30 mouse cellular contexts compared by ENCODE assay signal in the genomic region with DNA sequence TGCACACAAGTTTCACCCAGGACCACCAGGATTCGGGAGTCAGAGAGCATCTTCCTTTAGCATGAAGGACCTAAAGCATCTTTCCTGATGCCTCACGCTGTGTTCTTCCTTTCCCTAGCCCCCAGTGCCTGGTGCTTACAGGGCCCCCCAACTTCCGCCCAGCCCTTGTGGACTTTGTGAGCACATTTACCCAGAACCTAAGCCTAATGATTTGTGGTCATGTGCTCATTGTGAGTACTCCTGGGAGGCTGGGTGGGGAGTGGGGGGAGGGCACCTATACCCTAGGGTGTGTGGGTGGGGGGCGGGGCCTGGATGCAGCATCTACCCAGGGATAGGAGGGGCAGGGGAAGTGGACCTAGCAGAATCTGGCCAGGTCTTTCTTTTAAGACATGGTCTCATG. TPM values are rescaled to one million over a fixed set of nuclear protein-coding genes. Genes with fewer than 3 reads are reported as not detected.
DNase-seq lines count a peak whose midpoint lies in the region; ATAC-seq and TF ChIP-seq lines count a peak whose summit lies in the region.
"Had no signal": no experiment of that assay in that cellular context is flagged by ENCODE, and none has a peak within 500 bp of the region (broad histone marks: within the 10 kb centered on the region; RNA-seq: fewer than 3 reads in every experiment).

No protein-coding gene starts in this region.

- peaks cover 36% of the 10 kb centered on the region; the same call in 1 of the 2 replicates for H3K4me1 ChIP-seq in spleen, adult 2 months (ENCODE audit: control insufficient read depth, insufficient read depth, insufficient read length)
- H3K4me1 ChIP-seq in intestine, embryonic 16.5 days (ENCODE audit: control insufficient read depth, insufficient read depth, low read length) = 0 out of 2 replicates have a peak, but pooled peaks cover 3% of the 10 kb centered on the region
- no peaks in the 10 kb centered on the region for H3K4me1 ChIP-seq in stomach, postnatal 0 days (replicated peaks; ENCODE audit: control insufficient read depth, insufficient read depth)
- H3K4me1 ChIP-seq in lung, postnatal 0 days (ENCODE audit: insufficient read depth, low read depth, low read length) = no peaks in the 10 kb centered on the region
- H3K4me1 ChIP-seq: embryonic facial prominence, embryonic 10.5 days; embryonic facial prominence, embryonic 13.5 days; forebrain, embryonic 12.5 days; forebrain, embryonic 15.5 days; hindbrain, embryonic 12.5 days; hindbrain, embryonic 15.5 days had no signal

- H3K36me3 ChIP-seq in spleen, adult 2 months (ENCODE audit: control insufficient read depth, insufficient read depth, low read length) = no peaks in the 10 kb centered on the region
- no peaks in the 10 kb centered on the region for H3K36me3 ChIP-seq in intestine, embryonic 16.5 days (ENCODE audit: control insufficient read depth, insufficient read depth, low read length)
- no peaks in the 10 kb centered on the region for H3K36me3 ChIP-seq in stomach, postnatal 0 days (ENCODE audit: control insufficient read depth, insufficient read depth, low read length)
- H3K36me3 ChIP-seq in lung, postnatal 0 days (ENCODE audit: insufficient read depth, low read length) = no peaks in the 10 kb centered on the region
- H3K36me3 ChIP-seq: embryonic facial prominence, embryonic 10.5 days; embryonic facial prominence, embryonic 13.5 days; forebrain, embryonic 12.5 days; forebrain, embryonic 15.5 days; heart, embryonic 10.5 days; heart, embryonic 13.5 days; hindbrain, embryonic 12.5 days; hindbrain, embryonic 15.5 days had no signal

- WGBS in spleen, adult 2 months = 87% methylated on average over 4 of the region's 4 CpGs
- WGBS in intestine, embryonic 16.5 days = 92% methylated on average over 4 of the region's 4 CpGs
- 88% methylated on average over 4 of the region's 4 CpGs for WGBS in stomach, postnatal 0 days
- 78% methylated on average over 4 of the region's 4 CpGs for WGBS in lung, postnatal 0 days

- no peak for TF ChIP-seq EP300 in stomach, postnatal 0 days (optimal IDR thresholded peaks at IDR 0.05)
- TF ChIP-seq EP300 in lung, postnatal 0 days (IDR thresholded peaks at IDR 0.05) = no peak

- no peaks in the 10 kb centered on the region for H3K9me3 ChIP-seq in intestine, embryonic 16.5 days (ENCODE audit: control insufficient read depth, low read length)
- H3K9me3 ChIP-seq in stomach, postnatal 0 days (ENCODE audit: control insufficient read depth, low read length) = no peaks in the 10 kb centered on the region
- no peaks in the 10 kb centered on the region for H3K9me3 ChIP-seq in lung, postnatal 0 days (ENCODE audit: low read length)
- H3K9me3 ChIP-seq: embryonic facial prominence, embryonic 10.5 days; embryonic facial prominence, embryonic 13.5 days; forebrain, embryonic 12.5 days; forebrain, embryonic 15.5 days; heart, embryonic 10.5 days; heart, embryonic 13.5 days; hindbrain, embryonic 12.5 days; hindbrain, embryonic 15.5 days had no signal

- H3K4me2 ChIP-seq in intestine, embryonic 16.5 days (ENCODE audit: low read depth, low read length) = no peak overlapping the region
- no peak overlapping the region for H3K4me2 ChIP-seq in stomach, postnatal 0 days (replicated peaks; ENCODE audit: low read depth)
- no peak overlapping the region for H3K4me2 ChIP-seq in lung, postnatal 0 days (replicated peaks; ENCODE audit: low read depth, low read length)
- H3K4me2 ChIP-seq: embryonic facial prominence, embryonic 13.5 days; forebrain, embryonic 12.5 days; forebrain, embryonic 15.5 days; heart, embryonic 13.5 days; hindbrain, embryonic 12.5 days; hindbrain, embryonic 15.5 days had no signal

- no peak overlapping the region for H3K9ac ChIP-seq in intestine, embryonic 16.5 days (ENCODE audit: low read depth, low read length)
- no peak overlapping the region for H3K9ac ChIP-seq in stomach, postnatal 0 days (ENCODE audit: low read length)
- H3K9ac ChIP-seq in lung, postnatal 0 days (replicated peaks; ENCODE audit: low read depth) = no peak overlapping the region
- H3K9ac ChIP-seq: embryonic facial prominence, embryonic 13.5 days; forebrain, embryonic 12.5 days; forebrain, embryonic 15.5 days; heart, embryonic 13.5 days; hindbrain, embryonic 12.5 days; hindbrain, embryonic 15.5 days had no signal

- H3K4me3 ChIP-seq in spleen, adult 2 months (ENCODE audit: extremely low read depth, insufficient read depth, insufficient read length) = no peak overlapping the region
- no peak overlapping the region for H3K4me3 ChIP-seq in intestine, embryonic 16.5 days (ENCODE audit: low read length)
- H3K4me3 ChIP-seq in stomach, postnatal 0 days (ENCODE audit: low read depth, low read length) = no peak overlapping the region
- H3K4me3 ChIP-seq in lung, postnatal 0 days (ENCODE audit: low read depth, low read length) = no peak overlapping the region
- H3K4me3 ChIP-seq: embryonic facial prominence, embryonic 10.5 days; embryonic facial prominence, embryonic 13.5 days; erythroblast, embryonic 14.5 days; forebrain, embryonic 12.5 days; forebrain, embryonic 15.5 days; heart, adult 2 months; heart, embryonic 10.5 days; heart, embryonic 13.5 days; hindbrain, embryonic 12.5 days; hindbrain, embryonic 15.5 days had no signal

- H3K27me3 ChIP-seq in spleen, adult 2 months (ENCODE audit: control insufficient read depth, insufficient read depth, low read length) = no peaks in the 10 kb centered on the region
- no peaks in the 10 kb centered on the region for H3K27me3 ChIP-seq in intestine, embryonic 16.5 days (replicated peaks; ENCODE audit: control insufficient read depth, insufficient read depth, low read length)
- no peaks in the 10 kb centered on the region for H3K27me3 ChIP-seq in stomach, postnatal 0 days (ENCODE audit: control insufficient read depth, insufficient read depth, low read length)
- H3K27me3 ChIP-seq in lung, postnatal 0 days (replicated peaks; ENCODE audit: insufficient read depth, low read length) = no peaks in the 10 kb centered on the region
- H3K27me3 ChIP-seq: embryonic facial prominence, embryonic 13.5 days; forebrain, embryonic 12.5 days; forebrain, embryonic 15.5 days; hindbrain, embryonic 12.5 days; hindbrain, embryonic 15.5 days had no signal

- no peak for DNase-seq in spleen, adult 2 months (ENCODE audit: low read depth in 1 of 2, low spot score in 2 of 2)
- no peak for DNase-seq in spleen, adult 18-20 months
- DNase-seq in stomach, postnatal 0 days (ENCODE audit: low spot score) = peak; percentile 57
- no peak for DNase-seq in lung, postnatal 10 days
- DNase-seq in lung, postnatal 0 days (ENCODE audit: low spot score) = no peak
- DNase-seq: adrenal gland, adult 8-10 months; adrenal gland, postnatal 25 days; cerebellum, adult 11-12 months; cerebellum, adult 8-10 months; cerebellum, postnatal 10 days; cerebellum, postnatal 36 days; embryo, embryonic 11 days; gastrocnemius, postnatal 10 days; gastrocnemius, postnatal 36 days; heart, adult 2 months; heart, postnatal 14 days had no signal

- no peak for TF ChIP-seq CTCF in spleen, adult 2 months (IDR thresholded peaks at IDR 0.05; ENCODE audit: extremely low read depth, insufficient read depth, insufficient read length, insufficient replicate concordance)
- TF ChIP-seq CTCF in stomach, postnatal 0 days (IDR thresholded peaks at IDR 0.05; ENCODE audit: low read depth) = no peak
- no peak for TF ChIP-seq CTCF in lung, postnatal 0 days (IDR thresholded peaks at IDR 0.05)

- 0 out of 2 replicates have a peak, but pooled peaks have one; percentile 36 for ATAC-seq in intestine, embryonic 16.5 days
- peak; percentile 35 for ATAC-seq in stomach, postnatal 0 days (ENCODE audit: low FRiP score, low TSS enrichment)
- ATAC-seq in lung, postnatal 0 days = no peak
- ATAC-seq: activated CD4-positive, CD25-positive, alpha-beta regulatory T cell, adult 4 months; CD4-positive, CD25-positive, alpha-beta regulatory T cell, adult 4 months; forebrain, embryonic 15.5 days had no signal

- H3K27ac ChIP-seq in spleen, adult 2 months (ENCODE audit: insufficient read depth, low read length) = peak overlapping the region; percentile 70; the same call in 1 of the 2 replicates
- no peak overlapping the region for H3K27ac ChIP-seq in intestine, embryonic 16.5 days (ENCODE audit: low read length)
- H3K27ac ChIP-seq in stomach, postnatal 0 days (replicated peaks) = no peak overlapping the region
- no peak overlapping the region for H3K27ac ChIP-seq in lung, postnatal 0 days (ENCODE audit: low read length)
- H3K27ac ChIP-seq: embryonic facial prominence, embryonic 10.5 days; embryonic facial prominence, embryonic 13.5 days; forebrain, embryonic 12.5 days; forebrain, embryonic 15.5 days; heart, adult 2 months; heart, embryonic 10.5 days; heart, embryonic 13.5 days; hindbrain, embryonic 12.5 days; hindbrain, embryonic 15.5 days had no signal

- no peak for TF ChIP-seq POLR2A in spleen, adult 2 months (IDR thresholded peaks at IDR 0.05; ENCODE audit: low read depth, low read length)

RNA-seq across cellular contexts. Expression of a gene that starts 16.7 kb away (rescaled TPM):
- polyA plus RNA-seq in spleen, adult 2 months (2012; rRNA removed) = 1.2 TPM in 2 replicates
- 0.05 and 0.06 TPM in 2 replicates for polyA plus RNA-seq in intestine, embryonic 16.5 days (2015; fragmentation: Nextera tagmentation; extraction: Ambion mirVana)
- polyA plus RNA-seq in stomach, postnatal 0 days (2015; fragmentation: Nextera tagmentation; extraction: Ambion mirVana) = 0.10 and 0.22 TPM in 2 replicates
- 0.11 and 0.12 TPM in 2 replicates for polyA plus RNA-seq in lung, postnatal 0 days (2015; fragmentation: Nextera tagmentation; extraction: Ambion mirVana)
- polyA plus RNA-seq: activated CD4-positive, CD25-positive, alpha-beta regulatory T cell, adult 4 months; C2C12; embryonic facial prominence, embryonic 10.5 days; erythroblast, embryonic 14.5 days; forebrain, embryonic 12.5 days; forebrain, embryonic 15.5 days; heart, embryonic 13.5 days; heart, embryonic 16.5 days; hindbrain, embryonic 12.5 days had no signal

RNA-seq across cellular contexts. Expression of a gene that starts 40.6 kb away (rescaled TPM):
- 198 and 350 TPM in 2 replicates for polyA plus RNA-seq in spleen, adult 2 months (2012; rRNA removed)
- polyA plus RNA-seq in intestine, embryonic 16.5 days (2015; fragmentation: Nextera tagmentation; extraction: Ambion mirVana) = 163 and 188 TPM in 2 replicates
- polyA plus RNA-seq in stomach, postnatal 0 days (2015; fragmentation: Nextera tagmentation; extraction: Ambion mirVana) = 224 and 255 TPM in 2 replicates
- polyA plus RNA-seq in lung, postnatal 0 days (2015; fragmentation: Nextera tagmentation; extraction: Ambion mirVana) = 179 and 217 TPM in 2 replicates
